Mouse (Mus musculus) MEL (cell line): ENCODE measurements at regions not wholly inside any gene's neighbourhood (a gene's known extent, or its start where the extent isn't known, plus 50 kb on each side); places are given as distances from the start of the nearest gene placed in this dataset.

ENCODE experiments used
- DNase-seq: peaks from one replicate; pipeline ENCODE4 v3.0.0; 2011; ENCODE audit warnings: low read depth, low spot score
- H3K27ac ChIP-seq: 2 replicates; pipeline ENCODE4 v1.5.1; 2012; ENCODE audit warnings: low read depth, mild to moderate bottlenecking, control low read depth, low read length, moderate library complexity; ENCODE audit not compliant: control insufficient read depth
- H3K27me3 ChIP-seq, 2 experiments: fragments of 150-350 bp in 1 of 2; sonication (generic) in 1 of 2; 2 replicates each; pipeline ENCODE4 v1.6.1; 2012; ENCODE audit warnings: low read length in 2 of 2, mild to moderate bottlenecking in 2 of 2, improper control_type of control experiment in 1 of 2, moderate library complexity in 1 of 2; ENCODE audit not compliant: insufficient read depth in 2 of 2, control insufficient read depth in 1 of 2
- H3K36me3 ChIP-seq, 2 experiments: 2 replicates each; pipeline ENCODE4 v1.6.1; 2012 to 2014; ENCODE audit warnings: low read length in 2 of 2, improper control_type of control experiment in 1 of 2, inconsistent platforms in 1 of 2, mild to moderate bottlenecking in 1 of 2; ENCODE audit not compliant: insufficient read depth in 2 of 2, control insufficient read depth in 1 of 2
- H3K4me1 ChIP-seq, 2 experiments: fragments of 150-350 bp in 1 of 2; sonication (generic) in 1 of 2; 2 replicates each; pipeline ENCODE4 v1.6.1; 2012; ENCODE audit warnings: low read length in 2 of 2, improper control_type of control experiment in 1 of 2, mild to moderate bottlenecking in 1 of 2; ENCODE audit not compliant: insufficient read depth in 2 of 2, control insufficient read depth in 1 of 2
- H3K4me3 ChIP-seq, 2 experiments: fragments of 150-350 bp in 1 of 2; sonication (generic) in 1 of 2; 2 replicates each; pipeline ENCODE4 v1.5.1; 2012; ENCODE audit warnings: low read depth in 2 of 2, low read length in 2 of 2, mild to moderate bottlenecking in 2 of 2, moderate library complexity in 2 of 2, control low read depth in 1 of 2, improper control_type of control experiment in 1 of 2; ENCODE audit not compliant: control insufficient read depth in 1 of 2, insufficient read depth in 1 of 2
- H3K79me2 ChIP-seq: 2 replicates; pipeline ENCODE4 v1.6.1; 2012; ENCODE audit warnings: mild to moderate bottlenecking, low read length, moderate library complexity; ENCODE audit not compliant: control insufficient read depth, poor library complexity, insufficient read depth
- H3K9ac ChIP-seq: 2 replicates; pipeline ENCODE4 v1.6.1; 2012; ENCODE audit warnings: low read depth, mild to moderate bottlenecking, control low read depth, low read length, moderate library complexity; ENCODE audit not compliant: control insufficient read depth, poor library complexity, severe bottlenecking
- H3K9me3 ChIP-seq: fragments of 150-350 bp; sonication (generic); replicated peaks from 2 replicates; pipeline ENCODE4 v1.6.1; 2012; ENCODE audit warnings: mild to moderate bottlenecking, low read length, improper control_type of control experiment, moderate library complexity; ENCODE audit not compliant: insufficient read depth
- BHLHE40 ChIP-seq: IDR thresholded peaks from 2 replicates; pipeline ENCODE4 v1.6.1; 2012; ENCODE audit warnings: low read depth, mild to moderate bottlenecking, inconsistent platforms, low read length, improper control_type of control experiment, borderline replicate concordance
- CHD2 ChIP-seq: IDR thresholded peaks from 2 replicates; pipeline ENCODE4 v1.6.1; 2011; ENCODE audit warnings: low read length, improper control_type of control experiment
- CTCF ChIP-seq, 3 experiments: IDR thresholded peaks in 2 of 3; conservative IDR thresholded peaks in 1 of 3; 2 replicates each; pipeline ENCODE4 v1.5.1; 2011 to 2012; ENCODE audit warnings: low read length in 3 of 3, low read depth in 2 of 3, mild to moderate bottlenecking in 2 of 3, improper control_type of control experiment in 1 of 3, inconsistent platforms in 1 of 3, mixed read lengths in 1 of 3, moderate library complexity in 1 of 3; ENCODE audit not compliant: control insufficient read depth in 1 of 3, insufficient read depth in 1 of 3, poor library complexity in 1 of 3, severe bottlenecking in 1 of 3
- E2F4 ChIP-seq: IDR thresholded peaks from 2 replicates; pipeline ENCODE4 v1.6.1; 2011; ENCODE audit warnings: low read depth, low read length, improper control_type of control experiment, borderline replicate concordance
- ELF1 ChIP-seq: IDR thresholded peaks from 2 replicates; pipeline ENCODE4 v1.6.1; 2014; ENCODE audit warnings: low read depth, mild to moderate bottlenecking, inconsistent platforms, low read length, improper control_type of control experiment, moderate library complexity
- EP300 ChIP-seq, 2 experiments: IDR thresholded peaks; 2 replicates each; pipeline ENCODE4 v1.6.1; 2011; ENCODE audit warnings: improper control_type of control experiment in 2 of 2, low read length in 2 of 2, low read depth in 1 of 2, mild to moderate bottlenecking in 1 of 2
- GATA1 ChIP-seq: IDR thresholded peaks from 2 replicates; pipeline ENCODE4 v1.6.1; 2011; ENCODE audit warnings: low read depth, low read length, improper control_type of control experiment
- HCFC1 ChIP-seq: IDR thresholded peaks from 2 replicates; pipeline ENCODE4 v1.6.1; 2012; ENCODE audit warnings: low read depth, mild to moderate bottlenecking, inconsistent platforms, low read length, improper control_type of control experiment, moderate library complexity
- KAT2A ChIP-seq: conservative IDR thresholded peaks from 2 replicates; pipeline ENCODE4 v1.6.1; 2012; ENCODE audit warnings: low read depth, low read length, improper control_type of control experiment, inconsistent platforms
- MEF2A ChIP-seq: IDR thresholded peaks from 2 replicates; pipeline ENCODE4 v1.6.1; 2014; ENCODE audit warnings: low read depth, mild to moderate bottlenecking, inconsistent platforms, low read length, improper control_type of control experiment; ENCODE audit not compliant: poor library complexity, insufficient replicate concordance, severe bottlenecking; ENCODE audit errors: extremely low read depth
- MXI1 ChIP-seq: IDR thresholded peaks from 2 replicates; pipeline ENCODE4 v1.6.1; 2011; ENCODE audit warnings: mild to moderate bottlenecking, low read depth, low read length, improper control_type of control experiment
- MYC ChIP-seq: IDR thresholded peaks from 2 replicates; pipeline ENCODE4 v1.6.1; 2011; ENCODE audit warnings: low read depth, mild to moderate bottlenecking, low read length, improper control_type of control experiment, moderate library complexity
- NELFE ChIP-seq: IDR thresholded peaks from 2 replicates; pipeline ENCODE4 v1.6.1; 2011; ENCODE audit warnings: low read depth, low read length, improper control_type of control experiment
- POLR2A ChIP-seq, 2 experiments: IDR thresholded peaks; 2 replicates each; pipeline ENCODE4 v1.6.1; 2011 to 2012; ENCODE audit warnings: low read length in 2 of 2, mild to moderate bottlenecking in 2 of 2, control low read depth in 1 of 2, improper control_type of control experiment in 1 of 2, low read depth in 1 of 2, moderate library complexity in 1 of 2; ENCODE audit not compliant: control insufficient read depth in 1 of 2, insufficient read depth in 1 of 2, poor library complexity in 1 of 2
- SIN3A ChIP-seq: IDR thresholded peaks from 2 replicates; pipeline ENCODE4 v1.6.1; 2012; ENCODE audit warnings: low read length, improper control_type of control experiment, inconsistent platforms
- TBP ChIP-seq: IDR thresholded peaks from 2 replicates; pipeline ENCODE4 v1.8.0; 2011; ENCODE audit warnings: low read depth, low read length, improper control_type of control experiment
- UBTF ChIP-seq: IDR thresholded peaks from 2 replicates; pipeline ENCODE4 v1.6.1; 2012; ENCODE audit warnings: low read depth, mild to moderate bottlenecking, inconsistent platforms, low read length, improper control_type of control experiment, moderate library complexity, borderline replicate concordance; ENCODE audit not compliant: insufficient read depth
- USF1 ChIP-seq: IDR thresholded peaks from 2 replicates; pipeline ENCODE4 v1.6.1; 2014; ENCODE audit warnings: low read depth, mild to moderate bottlenecking, inconsistent platforms, low read length, improper control_type of control experiment, moderate library complexity
- USF2 ChIP-seq, 2 experiments: IDR thresholded peaks; 2 replicates each; pipeline ENCODE4 v1.6.1; 2011 to 2012; ENCODE audit warnings: improper control_type of control experiment in 2 of 2, low read length in 2 of 2, borderline replicate concordance in 1 of 2, inconsistent platforms in 1 of 2, low read depth in 1 of 2, mild to moderate bottlenecking in 1 of 2; ENCODE audit not compliant: insufficient read depth in 1 of 2
- ZC3H11A ChIP-seq: IDR thresholded peaks from 2 replicates; pipeline ENCODE4 v1.6.1; 2012; ENCODE audit warnings: low read depth, mild to moderate bottlenecking, inconsistent platforms, low read length, improper control_type of control experiment
- ZNF384 ChIP-seq: IDR thresholded peaks from 2 replicates; pipeline ENCODE4 v1.6.1; 2012; ENCODE audit warnings: low read depth, mild to moderate bottlenecking, inconsistent platforms, low read length, improper control_type of control experiment

GRCm38 (mm10) chr4:54081411-54081810, 255.6 kb downstream of the Tmem38b start:
- Histone ChIP-seq H3K27me3 (no peaks in the 10 kb centered on the region), H3K36me3 (no peaks in the 10 kb centered on the region), H3K4me1 (no peaks in the 10 kb centered on the region), H3K4me3 (no peak overlapping the region), H3K9ac (no peak overlapping the region), H3K9me3 (no peaks in the 10 kb centered on the region), H3K79me2 (no peaks in the 10 kb centered on the region), H3K27ac (no peak overlapping the region)
- TF ChIP-seq MXI1 (no peak), GATA1 (no peak), POLR2A (IDR thresholded peaks at IDR 0.05; ENCODE audit: control insufficient read depth in 1 of 2, insufficient read depth in 1 of 2, low read depth in 1 of 2, low read length in 2 of 2, poor library complexity in 1 of 2) (no peak), CHD2 (no peak), HCFC1 (no peak), NELFE (no peak), KAT2A (no peak), MYC (no peak), EP300 (IDR thresholded peaks at IDR 0.05; ENCODE audit: low read depth in 1 of 2, low read length in 2 of 2) (no peak), MEF2A (no peak), ZNF384 (no peak), USF1 (no peak), CTCF (IDR thresholded peaks at IDR 0.05 in 2 of 3, conservative IDR thresholded peaks at IDR 0.05 in 1 of 3; ENCODE audit: control insufficient read depth in 1 of 3, insufficient read depth in 1 of 3, low read depth in 2 of 3, low read length in 3 of 3, poor library complexity in 1 of 3, severe bottlenecking in 1 of 3) (no peak)
- no peak for DNase-seq

GRCm38 (mm10) chr4:54084747-54085146, 258.9 kb downstream of the Tmem38b start:
- H3K79me2 ChIP-seq = no peaks in the 10 kb centered on the region
- no peak overlapping the region for H3K9ac ChIP-seq
- H3K9me3 ChIP-seq = no peaks in the 10 kb centered on the region
- TF ChIP-seq GATA1 (no peak), UBTF (no peak), KAT2A (no peak), BHLHE40 (no peak), EP300 (IDR thresholded peaks at IDR 0.05; ENCODE audit: low read depth in 1 of 2, low read length in 2 of 2) (no peak), ELF1 (no peak), USF2 (IDR thresholded peaks at IDR 0.05; ENCODE audit: borderline replicate concordance in 1 of 2, insufficient read depth in 1 of 2, low read depth in 1 of 2, low read length in 2 of 2) (no peak), ZC3H11A (no peak), TBP (no peak), E2F4 (no peak), SIN3A (no peak)
- H3K27me3 ChIP-seq = no peaks in the 10 kb centered on the region
- no peaks in the 10 kb centered on the region for H3K36me3 ChIP-seq
- DNase-seq = no peak
- H3K4me1 ChIP-seq = no peaks in the 10 kb centered on the region
- no peak overlapping the region for H3K4me3 ChIP-seq
- H3K27ac ChIP-seq = no peak overlapping the region
